Mouse (Mus musculus) thymus, adult 2 months (tissue): ENCODE measurements around the gene Map7. TPM values are rescaled to one million over a fixed set of nuclear protein-coding genes. Genes with fewer than 3 reads are reported as not detected.

Experiments
- DNase-seq: peaks from one replicate; pipeline ENCODE4 v3.0.0; 2021
- H3K27ac ChIP-seq: fragments of 200-500 bp; 2 replicates; pipeline ENCODE4 v1.5.1; 2012; ENCODE audit warnings: low read length, control low read depth; ENCODE audit not compliant: control insufficient read depth, insufficient read depth
- H3K27me3 ChIP-seq: fragments of 200-500 bp; 2 replicates; pipeline ENCODE4 v1.6.1; 2012; ENCODE audit warnings: mild to moderate bottlenecking, low read length, moderate library complexity, mixed read lengths; ENCODE audit not compliant: control insufficient read depth, insufficient read depth
- H3K36me3 ChIP-seq: fragments of 200-500 bp; 2 replicates; pipeline ENCODE4 v1.6.1; 2012; ENCODE audit warnings: mild to moderate bottlenecking, low read length, moderate library complexity; ENCODE audit not compliant: control insufficient read depth, insufficient read depth
- H3K4me1 ChIP-seq: fragments of 200-500 bp; replicated peaks from 2 replicates; pipeline ENCODE4 v1.6.1; 2012; ENCODE audit warnings: low read length; ENCODE audit not compliant: control insufficient read depth, insufficient read depth
- H3K4me3 ChIP-seq: fragments of 200-500 bp; 2 replicates; pipeline ENCODE4 v1.5.1; 2012; ENCODE audit warnings: mild to moderate bottlenecking, low read length, control low read depth, moderate library complexity; ENCODE audit not compliant: control insufficient read depth, insufficient read depth
- CTCF ChIP-seq: fragments of 200-500 bp; IDR thresholded peaks from 2 replicates; pipeline ENCODE4 v1.5.1; 2012; ENCODE audit warnings: mild to moderate bottlenecking, control low read depth, low read length, moderate library complexity, borderline replicate concordance; ENCODE audit not compliant: control insufficient read depth, poor library complexity, insufficient read depth; ENCODE audit errors: extremely low read depth
- POLR2A ChIP-seq: fragments of 200-500 bp; IDR thresholded peaks from 2 replicates; pipeline ENCODE4 v1.6.1; 2012; ENCODE audit warnings: mild to moderate bottlenecking, low read length, control low read depth, moderate library complexity; ENCODE audit not compliant: control insufficient read depth, poor library complexity, insufficient read depth; ENCODE audit errors: extremely low read depth
- WGBS: fragments of 180-500 bp; shearing (Covaris S2); methylation state at CpG from one replicate; pipeline ENCODE4 v1.1.7; 2018; 5-methylcytosine and 5-hydroxymethylcytosine counted together
- polyA plus RNA-seq: library from polyadenylated mRNA; depleted of rRNA; stranded (reverse); fragments of >200 nt; gene quantifications from 2 replicates; pipeline ENCODE4 v1.2.3, GENCODE M21; 2012

Gene Map7
- polyA plus RNA-seq, 1 experiment, result 6.9 TPM

GRCm38 (mm10) chr10:20310969-20311769 is 162.9 kb downstream of the Map7 start:
- H3K36me3 ChIP-seq, result no peaks in the 10 kb centered on the region
- no peaks in the 10 kb centered on the region for H3K27me3 ChIP-seq
- peaks cover 2% of the 10 kb centered on the region; the same call in 1 of the 2 replicates for H3K4me1 ChIP-seq
- TF ChIP-seq CTCF (no peak), POLR2A (no peak)
- H3K4me3 ChIP-seq, result no peak overlapping the region
- peak overlapping the region; percentile 88 for H3K27ac ChIP-seq
- peak; percentile 13 for DNase-seq
- 54% methylated on average over 11 of the region's 11 CpGs for WGBS

DNA sequence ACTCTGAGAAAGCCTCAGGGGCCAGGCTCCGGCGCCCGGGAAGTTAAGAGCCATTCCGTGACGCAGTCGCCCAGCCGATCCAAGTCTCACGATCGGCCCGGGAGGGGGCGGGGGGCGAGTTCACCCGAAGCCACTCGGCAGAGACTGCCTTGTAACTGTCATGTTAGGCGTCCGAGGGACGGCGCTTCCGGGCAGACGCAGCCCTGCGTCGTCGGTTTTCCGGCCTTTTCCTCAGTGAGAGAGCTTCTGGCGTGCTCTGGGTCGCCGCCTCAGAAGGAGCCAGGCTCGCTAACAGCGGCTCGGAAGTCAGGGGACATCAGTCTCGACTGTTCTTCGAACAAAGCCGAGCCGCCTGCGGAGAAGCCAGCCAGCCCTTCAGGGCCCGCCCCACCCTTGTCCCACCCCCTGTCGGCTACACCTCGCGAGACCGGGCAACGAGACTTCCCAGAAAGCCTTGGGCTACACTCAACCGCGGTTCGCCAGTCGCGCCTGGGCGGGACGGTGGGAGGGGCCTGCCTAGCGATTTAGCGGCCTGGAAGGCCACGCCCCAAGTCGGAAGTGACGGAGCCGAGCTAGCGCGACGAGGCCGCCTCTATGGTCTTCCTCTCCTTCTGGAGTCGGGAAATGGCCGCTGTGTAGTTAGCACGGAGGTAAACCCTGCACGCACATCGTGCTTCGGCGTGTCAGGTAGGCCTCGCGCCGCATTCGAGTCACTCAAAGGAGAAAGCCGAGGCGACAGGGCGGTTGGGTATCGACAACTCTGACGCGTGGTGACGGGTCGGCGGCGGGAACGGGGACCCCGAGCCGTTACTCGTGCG is 163.9 kb downstream of the Map7 start, which contains the start of gene Bclaf1:
Gene Bclaf1, plus strand, starts transcription at position 552 of the 818 bp plus-strand sequence.
- H3K4me3 ChIP-seq, result peak within 1 kb of the TSS; percentile 72
- no peaks in the 10 kb centered on the region for H3K27me3 ChIP-seq
- H3K36me3 ChIP-seq, result no peaks in the 10 kb centered on the region
- TF ChIP-seq POLR2A, result peak; percentile 84
- peak; percentile 42; the same call in 1 of the 2 replicates for TF ChIP-seq CTCF
- under 1% methylated on average over 84 of the region's 84 CpGs for WGBS
- DNase-seq, result peak; percentile 100
- H3K27ac ChIP-seq, result peak within 1 kb of the TSS; percentile 88
- H3K4me1 ChIP-seq, result peaks cover 2% of the 10 kb centered on the region; the same call in 1 of the 2 replicates

DNA sequence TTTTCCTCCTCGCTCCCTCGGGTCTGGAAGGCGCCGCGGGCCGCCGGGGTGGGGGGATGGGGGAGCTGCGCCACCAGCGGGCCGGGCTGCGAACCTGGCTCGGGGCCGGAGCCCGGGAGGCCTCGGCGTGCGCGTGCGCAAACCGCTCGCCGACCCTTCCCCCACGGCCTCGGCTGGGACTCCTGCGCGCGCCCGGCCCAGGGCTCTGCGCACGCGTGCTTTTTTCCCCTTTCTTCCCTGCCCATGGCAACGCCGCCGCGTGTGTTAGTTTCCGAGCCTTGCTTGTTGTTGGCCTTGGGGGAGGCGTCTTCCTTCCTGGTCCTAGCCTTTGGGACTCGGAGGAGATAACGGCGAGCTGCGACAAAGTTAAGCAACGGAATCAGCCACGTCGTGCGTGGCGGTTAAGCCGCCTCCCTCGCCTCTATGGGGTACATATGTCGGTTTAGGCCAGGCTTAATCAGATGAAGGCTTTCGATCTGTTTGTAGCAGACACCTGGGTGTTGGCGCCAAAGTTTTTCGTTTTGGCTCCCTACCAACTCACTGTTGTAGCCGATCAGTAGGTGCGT is 164.5 kb downstream of the Map7 start:
- under 1% methylated on average over 54 of the region's 54 CpGs for WGBS

DNA sequence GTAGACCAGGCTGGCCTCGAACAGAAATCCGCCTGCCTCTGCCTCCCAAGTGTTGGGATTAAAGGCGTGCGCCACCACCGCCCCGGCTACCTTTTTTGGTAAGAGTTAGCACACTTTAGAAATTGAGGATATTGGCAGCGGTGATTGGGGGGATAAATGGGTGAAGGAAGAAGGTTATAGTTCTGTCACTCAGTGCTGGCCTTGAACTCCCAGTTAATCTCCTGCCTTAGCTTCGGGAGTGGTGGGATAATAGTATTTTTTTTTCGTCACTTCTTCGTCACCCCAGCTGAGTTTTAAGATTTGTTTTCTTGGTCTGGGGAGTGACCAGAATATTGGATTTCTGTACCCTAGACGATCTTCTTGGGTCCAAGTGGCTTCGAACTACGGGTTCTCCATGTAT is 165.2 kb downstream of the Map7 start:
- Histone ChIP-seq H3K27me3 (no peaks in the 10 kb centered on the region), H3K4me3 (peak overlapping the region; percentile 72), H3K36me3 (peaks cover 6% of the 10 kb centered on the region), H3K4me1 (peaks cover 4% of the 10 kb centered on the region; the same call in 1 of the 2 replicates), H3K27ac (no peak overlapping the region)
- 40% methylated on average over 13 of the region's 13 CpGs for WGBS
- no peak for TF ChIP-seq CTCF
- no peak for TF ChIP-seq POLR2A
- peak; percentile 8 for DNase-seq

More for the DNA sequence above, 164.5 kb downstream of the Map7 start:
- H3K27ac ChIP-seq, result peak overlapping the region; percentile 86
- H3K4me1 ChIP-seq, result peaks cover 4% of the 10 kb centered on the region; the same call in 1 of the 2 replicates
- peak overlapping the region; percentile 72 for H3K4me3 ChIP-seq
- no peaks in the 10 kb centered on the region; the same call in 1 of the 2 replicates for H3K36me3 ChIP-seq
- H3K27me3 ChIP-seq, result no peaks in the 10 kb centered on the region
- peak; percentile 91 for DNase-seq
- TF ChIP-seq CTCF, result 0 out of 2 replicates have a peak, but pooled peaks have one; percentile 29
- TF ChIP-seq POLR2A, result no peak

GRCm38 (mm10) chr10:20313941-20314340 is 165.7 kb downstream of the Map7 start:
- H3K27ac ChIP-seq, result no peak overlapping the region
- peaks cover 4% of the 10 kb centered on the region; the same call in 1 of the 2 replicates for H3K4me1 ChIP-seq
- WGBS, result 45% methylated on average over 4 of the region's 4 CpGs
- no peak for DNase-seq
- no peak overlapping the region for H3K4me3 ChIP-seq
- TF ChIP-seq POLR2A, result no peak
- no peak for TF ChIP-seq CTCF
- no peaks in the 10 kb centered on the region for H3K27me3 ChIP-seq
- H3K36me3 ChIP-seq, result peaks cover 11% of the 10 kb centered on the region

DNA sequence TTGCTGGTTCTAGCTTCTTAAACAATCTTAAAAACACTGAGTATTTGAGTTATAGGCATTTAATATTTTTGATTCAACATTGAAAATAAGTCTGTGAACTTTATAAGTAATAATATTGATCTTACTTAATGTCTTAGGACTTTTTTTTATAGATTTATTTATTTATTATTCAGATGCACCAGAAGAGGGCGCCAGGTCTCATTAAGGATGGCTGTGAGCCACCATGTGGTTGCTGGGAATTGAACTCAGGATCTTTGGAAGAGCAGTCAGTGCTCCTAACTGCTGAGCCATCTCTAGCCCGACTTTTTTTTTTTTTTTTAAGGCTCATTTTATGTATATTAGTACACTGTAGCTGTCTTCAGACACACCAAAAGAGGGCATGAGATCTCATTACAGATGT is 166.5 kb downstream of the Map7 start:
- Histone ChIP-seq H3K4me3 (no peak overlapping the region), H3K27ac (no peak overlapping the region), H3K36me3 (peaks cover 17% of the 10 kb centered on the region), H3K27me3 (no peaks in the 10 kb centered on the region), H3K4me1 (peaks cover 4% of the 10 kb centered on the region; the same call in 1 of the 2 replicates)
- no peak for TF ChIP-seq CTCF
- TF ChIP-seq POLR2A, result no peak
- DNase-seq, result no peak
- 43% methylated on average over 2 of the region's 2 CpGs for WGBS
